Mouse (Mus musculus) heart, embryonic 12.5 days (tissue): ENCODE data around the gene Cd3eap. TPM values are rescaled to one million over a fixed set of nuclear protein-coding genes. Genes with fewer than 3 reads are reported as not detected.

ENCODE experiments used
- ATAC-seq: fragments of 200-750 bp; cut with Nextera tagmentation; 2 replicates; pipeline ENCODE4 v1.8.0; 2017; ENCODE audit warnings: moderate TSS enrichment, moderate library complexity; ENCODE audit not compliant: insufficient number of reproducible peaks, low FRiP score
- H3K27ac ChIP-seq: fragments of 300-500 bp; sonication (generic); 2 replicates; pipeline ENCODE4 v1.5.1; 2016; ENCODE audit warnings: mild to moderate bottlenecking, moderate library complexity; ENCODE audit not compliant: poor library complexity, severe bottlenecking
- H3K27me3 ChIP-seq: fragments of 300-500 bp; sonication (generic); replicated peaks from 2 replicates; pipeline ENCODE4 v1.6.1; 2016; ENCODE audit warnings: mild to moderate bottlenecking, moderate library complexity
- H3K36me3 ChIP-seq: fragments of 300-500 bp; sonication (generic); 2 replicates; pipeline ENCODE4 v1.6.1; 2016; ENCODE audit warnings: mild to moderate bottlenecking, moderate library complexity
- H3K4me1 ChIP-seq: fragments of 300-500 bp; sonication (generic); replicated peaks from 2 replicates; pipeline ENCODE4 v1.6.1; 2016; ENCODE audit warnings: mild to moderate bottlenecking
- H3K4me2 ChIP-seq: fragments of 300-500 bp; sonication (generic); 2 replicates; pipeline ENCODE4 v1.6.1; 2016; ENCODE audit warnings: mild to moderate bottlenecking, moderate library complexity
- H3K4me3 ChIP-seq: fragments of 300-500 bp; sonication (generic); 2 replicates; pipeline ENCODE4 v1.5.1; 2016; ENCODE audit warnings: mild to moderate bottlenecking
- H3K9ac ChIP-seq: fragments of 300-500 bp; sonication (generic); 2 replicates; pipeline ENCODE4 v1.6.1; 2016; ENCODE audit warnings: mild to moderate bottlenecking, moderate library complexity
- H3K9me3 ChIP-seq: fragments of 300-500 bp; sonication (generic); replicated peaks from 2 replicates; pipeline ENCODE4 v1.6.1; 2016; ENCODE audit warnings: mild to moderate bottlenecking, moderate library complexity
- WGBS: fragments of 180-500 bp; shearing (Covaris S2); methylation state at CpG from one replicate; pipeline ENCODE4 v1.1.7; 2016; 5-methylcytosine and 5-hydroxymethylcytosine counted together
- polyA plus RNA-seq: library from polyadenylated mRNA; unstranded; fragments of >200 nt; fragmentation: Nextera tagmentation; extraction: Ambion mirVana; gene quantifications from 2 replicates; pipeline ENCODE4 v1.2.1, GENCODE M21; 2016

Cd3eap gene
- polyA plus RNA-seq, 1 experiment from 2014 or later, result 17.6 TPM

DNA sequence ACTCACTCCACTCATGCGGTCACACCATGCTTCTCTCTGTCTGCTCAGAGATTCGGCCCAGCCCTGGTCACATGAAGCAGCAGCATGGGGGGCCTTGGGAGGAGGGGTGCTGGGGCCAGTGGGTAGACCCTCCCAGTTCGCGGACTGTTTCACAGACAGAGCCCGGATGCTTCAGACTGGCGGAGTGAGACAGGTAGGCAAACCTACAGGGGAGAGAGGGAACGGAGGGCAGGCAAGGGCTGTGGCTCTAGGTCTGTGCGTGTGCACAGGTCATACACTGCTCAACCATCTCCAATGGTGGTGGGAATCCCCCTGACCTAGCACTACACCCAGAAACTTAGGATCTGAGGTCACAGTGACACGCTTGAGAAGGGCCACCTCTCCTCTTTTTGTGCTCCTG lies 39.8 kb downstream of the Cd3eap start:
- peak; percentile 65 for ATAC-seq
- WGBS, result 20% methylated on average over 9 of the region's 9 CpGs

DNA sequence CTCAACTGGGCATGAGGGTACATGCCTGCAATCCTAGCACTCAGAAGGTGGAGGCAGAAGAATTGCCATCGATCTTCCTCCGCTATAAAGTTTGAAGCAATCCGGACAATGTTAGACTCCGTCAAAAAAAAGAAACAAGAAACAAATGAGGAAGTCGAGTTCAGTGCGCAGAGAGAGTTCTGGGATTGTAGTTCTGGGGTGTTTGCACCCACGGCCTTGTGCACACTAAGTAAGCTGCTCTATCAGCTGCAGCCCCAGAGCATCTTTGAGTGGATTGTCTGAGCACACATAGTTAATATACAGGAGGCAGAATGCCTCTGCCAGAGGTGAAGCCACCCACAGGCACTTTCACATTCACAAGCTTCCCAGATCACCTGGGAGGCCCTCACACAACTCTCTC lies 40.6 kb downstream of the Cd3eap start:
- Histone ChIP-seq H3K9me3 (no peaks in the 10 kb centered on the region), H3K36me3 (no peaks in the 10 kb centered on the region), H3K4me1 (peaks cover 36% of the 10 kb centered on the region), H3K27ac (no peak overlapping the region), H3K27me3 (0 out of 2 replicates have a peak, but pooled peaks cover 8% of the 10 kb centered on the region), H3K4me2 (no peak overlapping the region), H3K4me3 (no peak overlapping the region), H3K9ac (no peak overlapping the region)
- 74% methylated on average over 7 of the region's 7 CpGs for WGBS
- ATAC-seq, result no peak

More for the DNA sequence above, 39.8 kb downstream of the Cd3eap start:
- no peaks in the 10 kb centered on the region for H3K9me3 ChIP-seq
- no peaks in the 10 kb centered on the region for H3K36me3 ChIP-seq
- H3K4me1 ChIP-seq, result peaks cover 36% of the 10 kb centered on the region
- H3K4me3 ChIP-seq, result peak overlapping the region; percentile 48
- peak overlapping the region; percentile 75 for H3K4me2 ChIP-seq
- H3K27ac ChIP-seq, result no peak overlapping the region
- H3K27me3 ChIP-seq, result 0 out of 2 replicates have a peak, but pooled peaks cover 8% of the 10 kb centered on the region
- H3K9ac ChIP-seq, result peak overlapping the region; percentile 65

DNA sequence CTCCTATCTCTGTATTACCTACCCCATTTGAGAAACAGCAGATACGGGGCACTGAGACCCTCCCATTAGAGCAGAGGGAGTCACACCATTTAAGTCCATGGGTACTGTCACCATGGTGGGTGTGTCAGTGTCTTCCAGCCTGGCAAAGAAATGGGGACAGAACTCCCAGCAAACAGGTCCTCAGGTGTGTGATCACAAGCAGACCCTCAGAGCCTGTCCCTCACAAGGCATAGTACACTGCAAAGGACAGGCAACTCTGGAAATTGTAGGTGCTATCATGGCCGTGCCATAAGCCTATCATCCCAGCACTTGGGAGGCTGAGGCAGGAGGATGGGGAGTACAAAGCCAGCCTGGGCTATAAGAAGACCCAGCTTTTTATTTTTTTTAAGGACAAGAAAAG lies 41.1 kb downstream of the Cd3eap start:
- no peaks in the 10 kb centered on the region for H3K9me3 ChIP-seq
- no peak overlapping the region for H3K4me3 ChIP-seq
- H3K27ac ChIP-seq, result no peak overlapping the region
- H3K36me3 ChIP-seq, result no peaks in the 10 kb centered on the region
- H3K9ac ChIP-seq, result 0 out of 2 replicates have a peak overlapping the region, but pooled peaks have one; percentile 27
- H3K27me3 ChIP-seq, result peaks cover 12% of the 10 kb centered on the region; the same call in 1 of the 2 replicates
- WGBS, result 63% methylated on average over 2 of the region's 2 CpGs
- peaks cover 36% of the 10 kb centered on the region for H3K4me1 ChIP-seq
- H3K4me2 ChIP-seq, result no peak overlapping the region
- ATAC-seq, result no peak

DNA sequence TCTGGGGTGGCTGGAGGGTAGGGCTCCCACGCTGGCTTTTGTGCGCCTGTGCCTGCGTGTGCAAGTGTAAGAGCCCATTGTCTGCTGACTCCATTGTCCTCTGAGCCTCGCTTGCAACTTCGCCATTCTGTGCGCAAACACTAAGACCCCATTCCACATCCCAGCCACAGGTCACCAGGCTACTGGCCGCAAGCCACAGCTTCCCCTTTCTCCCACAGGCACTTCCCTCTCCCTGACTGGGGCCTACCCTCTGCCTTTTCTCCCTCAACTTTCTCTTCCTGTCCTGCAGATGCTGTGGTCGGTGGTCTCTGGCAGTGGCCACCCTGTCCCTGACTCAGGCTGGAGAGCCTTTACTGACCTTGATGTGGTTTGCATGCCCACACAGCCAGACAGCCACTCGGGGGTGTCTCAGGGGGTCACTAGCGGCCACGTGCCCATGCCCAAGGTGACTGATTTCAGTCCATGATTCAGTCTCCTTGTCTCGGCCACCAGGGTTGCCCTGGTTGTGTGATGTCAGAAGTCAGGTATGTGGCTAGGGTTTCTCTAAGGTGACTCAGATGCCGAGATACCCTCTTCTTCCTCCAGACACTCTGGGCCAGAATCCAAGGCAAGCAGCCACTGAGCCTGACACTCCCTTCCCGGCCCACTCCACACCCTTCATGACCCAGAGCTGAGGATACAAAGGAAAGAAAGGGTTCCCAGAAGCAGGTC lies 42.7 kb downstream of the Cd3eap start:
- Histone ChIP-seq H3K4me2 (no peak overlapping the region), H3K4me1 (peaks cover 26% of the 10 kb centered on the region), H3K4me3 (no peak overlapping the region), H3K27ac (no peak overlapping the region), H3K36me3 (no peaks in the 10 kb centered on the region), H3K27me3 (peaks cover 14% of the 10 kb centered on the region; the same call in 1 of the 2 replicates), H3K9ac (0 out of 2 replicates have a peak overlapping the region, but pooled peaks have one; percentile 2), H3K9me3 (no peaks in the 10 kb centered on the region)
- 48% methylated on average over 14 of the region's 14 CpGs for WGBS
- ATAC-seq, result no peak

DNA sequence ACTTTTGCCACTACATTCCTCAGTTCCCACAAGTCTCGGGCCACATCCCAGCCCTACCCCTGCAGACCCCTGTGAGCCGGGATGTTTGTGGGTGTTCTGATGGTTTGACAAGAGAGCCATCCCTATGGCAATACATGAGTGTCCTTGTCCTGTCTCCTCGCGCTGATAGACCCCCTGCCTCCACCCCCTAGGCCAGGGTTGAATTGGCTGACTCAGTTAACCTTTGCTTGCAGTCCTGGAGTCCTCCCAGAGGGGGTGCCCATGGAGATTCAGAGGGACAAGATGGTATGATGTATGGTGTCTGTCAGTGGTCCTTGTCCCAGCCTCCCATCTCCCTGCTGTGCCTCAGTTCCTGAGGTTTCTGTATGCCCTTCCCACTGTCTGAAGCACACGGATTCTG lies 45.2 kb downstream of the Cd3eap start:
- peaks cover 15% of the 10 kb centered on the region for H3K4me1 ChIP-seq
- no peaks in the 10 kb centered on the region for H3K36me3 ChIP-seq
- no peak overlapping the region for H3K4me2 ChIP-seq
- WGBS, result 42% methylated on average over 5 of the region's 5 CpGs
- H3K27me3 ChIP-seq, result peaks cover 14% of the 10 kb centered on the region; the same call in 1 of the 2 replicates
- no peak for ATAC-seq
- H3K9ac ChIP-seq, result no peak overlapping the region
- no peaks in the 10 kb centered on the region for H3K9me3 ChIP-seq
- no peak overlapping the region for H3K27ac ChIP-seq
- H3K4me3 ChIP-seq, result no peak overlapping the region

DNA sequence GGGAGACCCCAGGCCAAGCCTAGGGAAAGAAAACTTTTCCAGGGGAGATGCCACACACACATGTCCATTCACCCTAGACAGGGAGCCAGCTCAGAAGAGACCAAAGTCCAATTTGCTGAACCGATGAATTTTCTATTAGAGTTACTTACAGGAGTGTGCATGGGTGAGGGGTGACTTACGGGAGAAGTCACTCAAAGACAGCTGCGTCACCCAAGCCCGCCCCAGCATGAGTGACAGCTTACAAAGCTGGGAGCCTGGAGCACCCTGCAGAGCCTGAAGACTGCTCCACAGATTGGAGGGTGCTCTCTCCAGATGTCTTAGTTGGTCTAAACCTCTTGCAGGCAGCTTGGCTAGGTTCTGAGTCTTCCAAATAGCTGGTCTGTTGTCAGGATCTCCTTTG lies 47.3 kb downstream of the Cd3eap start:
- Histone ChIP-seq H3K4me3 (no peak overlapping the region), H3K4me1 (peaks cover 19% of the 10 kb centered on the region), H3K36me3 (no peaks in the 10 kb centered on the region), H3K27me3 (peaks cover 18% of the 10 kb centered on the region), H3K9me3 (no peaks in the 10 kb centered on the region), H3K27ac (no peak overlapping the region), H3K9ac (no peak overlapping the region), H3K4me2 (no peak overlapping the region)
- ATAC-seq, result no peak
- WGBS, result 27% methylated on average over 4 of the region's 4 CpGs

DNA sequence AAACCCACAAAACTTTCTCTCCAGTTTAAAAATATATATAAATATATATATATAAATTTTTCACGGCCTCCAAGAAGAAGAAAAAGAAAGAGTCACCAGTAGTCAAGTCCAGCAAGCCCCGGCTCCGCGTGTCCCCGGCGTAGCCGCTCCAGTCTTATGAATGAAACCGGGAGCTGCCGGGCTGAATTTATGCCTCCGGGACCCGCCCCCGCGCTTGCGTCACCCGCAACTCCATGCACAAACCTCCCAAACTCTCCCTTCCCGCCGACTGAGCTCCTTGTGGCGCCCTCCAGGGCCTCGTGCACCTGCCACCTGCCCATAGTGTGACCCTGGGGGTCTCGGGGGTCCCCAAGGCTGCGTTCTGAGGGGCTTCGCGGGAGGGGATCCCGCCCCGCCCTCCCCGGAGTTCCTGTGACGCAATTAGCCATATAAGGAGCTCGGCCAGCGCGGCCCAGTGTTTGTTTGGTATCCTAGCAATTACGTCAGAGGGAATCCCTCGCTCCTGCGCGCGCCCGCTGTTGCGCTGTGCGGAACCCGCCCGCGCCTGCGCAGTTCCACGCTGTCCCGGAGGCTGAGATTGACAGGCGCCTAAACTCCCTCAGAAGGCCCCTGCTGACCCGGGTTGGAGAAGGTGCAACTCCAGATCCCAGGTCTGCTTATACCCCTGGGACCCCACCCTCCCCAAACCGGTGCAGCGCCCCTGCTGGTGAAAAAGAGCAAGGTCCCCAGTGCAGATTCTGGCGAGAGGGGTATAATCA lies 49.2 kb downstream of the Cd3eap start, which contains the start of gene Fosb:
Gene Fosb (minus strand): TSS at position 168 of the 758 bp plus-strand sequence.
- H3K4me1 ChIP-seq, result peaks cover 17% of the 10 kb centered on the region
- H3K27ac ChIP-seq, result peak within 1 kb of the TSS; percentile 60; the same call in 1 of the 2 replicates
- no peaks in the 10 kb centered on the region for H3K36me3 ChIP-seq
- peak within 1 kb of the TSS; percentile 67 for H3K9ac ChIP-seq
- no peaks in the 10 kb centered on the region for H3K9me3 ChIP-seq
- ATAC-seq, result peak; percentile 86
- H3K4me2 ChIP-seq, result peak within 1 kb of the TSS; percentile 100
- H3K4me3 ChIP-seq, result peak within 1 kb of the TSS; percentile 73
- H3K27me3 ChIP-seq, result peaks cover 30% of the 10 kb centered on the region
- under 1% methylated on average over 49 of the region's 49 CpGs for WGBS

DNA sequence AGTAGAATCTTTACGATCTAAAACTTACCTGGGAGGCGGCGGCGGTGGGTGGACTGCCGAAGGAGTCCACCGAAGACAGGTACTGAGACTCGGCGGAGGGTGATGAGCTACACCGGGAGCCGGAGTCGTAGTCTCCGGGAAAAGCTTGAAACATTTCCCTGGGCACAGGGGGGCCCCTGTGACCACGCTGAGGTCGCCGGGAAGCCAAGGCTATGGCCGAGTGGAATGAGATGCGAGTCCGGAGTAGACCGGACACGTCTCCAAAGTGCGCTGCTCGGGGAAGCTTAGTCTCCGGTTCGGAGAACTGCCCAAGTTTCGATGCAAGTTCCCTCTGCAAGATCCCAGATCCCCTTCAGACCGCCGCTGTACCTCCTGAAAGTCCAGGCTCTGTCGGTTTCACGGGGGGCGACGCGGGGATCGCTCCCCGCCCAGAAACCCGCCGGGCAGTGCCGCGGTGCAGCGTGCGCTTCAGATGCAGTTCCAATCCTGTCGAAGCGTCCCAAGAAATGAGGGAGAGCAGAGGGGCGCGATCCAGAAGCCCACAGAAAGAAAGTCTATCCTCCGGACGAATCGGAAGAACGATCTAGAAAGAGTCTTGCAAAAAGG lies 49.9 kb downstream of the Cd3eap start:
- peak overlapping the region; percentile 67 for H3K9ac ChIP-seq
- ATAC-seq, result no peak
- peak overlapping the region; percentile 60; the same call in 1 of the 2 replicates for H3K27ac ChIP-seq
- H3K9me3 ChIP-seq, result no peaks in the 10 kb centered on the region
- peaks cover 24% of the 10 kb centered on the region for H3K4me1 ChIP-seq
- under 1% methylated on average over 48 of the region's 48 CpGs for WGBS
- H3K27me3 ChIP-seq, result peaks cover 37% of the 10 kb centered on the region
- H3K4me3 ChIP-seq, result peak overlapping the region; percentile 73
- peak overlapping the region; percentile 100 for H3K4me2 ChIP-seq
- H3K36me3 ChIP-seq, result no peaks in the 10 kb centered on the region

DNA sequence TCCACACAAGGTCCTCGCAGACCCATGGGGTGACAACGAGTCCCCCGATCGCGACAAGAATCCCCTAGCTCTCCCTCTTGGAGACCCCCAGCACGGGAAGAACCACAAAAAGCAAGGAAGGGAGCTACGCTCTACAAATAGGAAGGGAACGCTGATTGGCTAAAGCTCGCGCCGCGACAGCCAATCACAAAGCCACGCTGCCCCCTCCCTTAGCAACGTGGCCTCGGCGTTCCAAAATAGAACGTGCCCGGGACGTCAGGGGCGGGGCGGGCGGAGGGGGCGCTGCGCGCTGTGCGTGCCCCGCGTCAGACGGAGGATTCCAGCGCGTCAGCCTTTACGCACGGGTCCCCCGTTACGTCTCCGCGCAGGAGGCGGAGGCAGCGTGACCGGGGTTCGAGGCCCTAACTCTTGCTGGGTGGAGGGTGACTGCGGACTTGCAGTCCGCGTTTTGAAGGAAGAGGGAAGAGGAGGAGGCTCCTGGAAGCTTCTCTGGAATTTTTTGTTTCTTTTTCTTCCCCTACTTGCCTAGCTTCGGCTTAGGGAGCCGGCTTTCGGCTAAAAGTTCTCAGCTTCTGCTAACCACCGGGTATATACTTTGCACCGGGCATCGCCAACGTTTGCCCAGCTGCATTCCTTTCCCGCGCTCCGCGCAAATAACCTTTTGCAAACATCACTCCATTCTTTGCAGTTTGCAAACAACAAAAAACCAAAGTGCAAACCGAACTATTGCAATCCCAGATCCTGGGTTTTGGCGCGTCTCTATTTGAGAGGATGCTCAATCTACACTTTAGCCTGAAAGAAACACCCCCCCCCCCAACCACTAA lies 50.6 kb downstream of the Cd3eap start:
- peak overlapping the region; percentile 67 for H3K9ac ChIP-seq
- H3K27me3 ChIP-seq, result peaks cover 44% of the 10 kb centered on the region
- WGBS, result under 1% methylated on average over 58 of the region's 58 CpGs

DNA sequence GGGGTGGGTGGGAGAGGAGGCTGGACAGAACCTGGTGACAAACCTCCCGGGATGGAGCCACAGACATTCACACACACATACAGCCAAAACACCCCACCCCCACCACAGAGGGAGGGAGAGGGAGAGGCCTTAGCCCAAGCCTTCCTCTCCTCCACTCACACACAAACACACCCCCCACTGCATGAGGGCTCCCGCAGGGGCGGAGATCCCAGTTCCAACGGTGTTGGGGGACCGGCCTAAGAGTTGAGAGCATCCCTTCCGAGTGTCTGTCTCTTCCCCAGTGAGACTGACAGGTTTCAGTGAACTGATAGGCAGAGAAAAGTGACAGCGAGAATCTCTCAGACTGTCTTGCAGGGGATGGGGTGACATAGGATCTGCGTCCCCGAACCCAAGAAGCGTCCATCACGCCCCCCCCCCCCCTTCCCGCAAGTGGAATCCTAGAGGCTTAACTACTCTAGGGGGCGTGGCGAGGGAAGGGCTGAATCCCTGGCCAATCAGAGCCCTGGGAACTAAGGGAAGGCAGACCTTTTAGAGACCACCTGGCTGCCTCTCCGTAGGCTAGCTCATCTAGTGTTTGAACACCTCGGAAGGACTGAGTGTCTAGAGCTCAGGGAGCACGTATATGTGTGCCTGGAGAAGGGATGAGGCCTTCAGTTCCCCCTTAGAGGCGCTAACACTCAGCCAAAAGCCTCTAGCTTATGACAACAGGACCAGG lies 51.4 kb downstream of the Cd3eap start:
- Histone ChIP-seq H3K27ac (peak overlapping the region; percentile 72), H3K9me3 (no peaks in the 10 kb centered on the region), H3K4me1 (peaks cover 34% of the 10 kb centered on the region), H3K4me3 (peak overlapping the region; percentile 73), H3K9ac (peak overlapping the region; percentile 67), H3K4me2 (peak overlapping the region; percentile 100), H3K27me3 (peaks cover 45% of the 10 kb centered on the region), H3K36me3 (no peaks in the 10 kb centered on the region)
- ATAC-seq, result peak; percentile 63
- under 1% methylated on average over 18 of the region's 18 CpGs for WGBS

More for the DNA sequence above, 50.6 kb downstream of the Cd3eap start:
- Histone ChIP-seq H3K4me2 (peak overlapping the region; percentile 100), H3K27ac (peak overlapping the region; percentile 72), H3K9me3 (no peaks in the 10 kb centered on the region), H3K4me3 (peak overlapping the region; percentile 73), H3K4me1 (peaks cover 31% of the 10 kb centered on the region), H3K36me3 (no peaks in the 10 kb centered on the region)
- peak; percentile 87 for ATAC-seq
